8 mouse cellular contexts compared by ENCODE assay signal in the genomic region with DNA sequence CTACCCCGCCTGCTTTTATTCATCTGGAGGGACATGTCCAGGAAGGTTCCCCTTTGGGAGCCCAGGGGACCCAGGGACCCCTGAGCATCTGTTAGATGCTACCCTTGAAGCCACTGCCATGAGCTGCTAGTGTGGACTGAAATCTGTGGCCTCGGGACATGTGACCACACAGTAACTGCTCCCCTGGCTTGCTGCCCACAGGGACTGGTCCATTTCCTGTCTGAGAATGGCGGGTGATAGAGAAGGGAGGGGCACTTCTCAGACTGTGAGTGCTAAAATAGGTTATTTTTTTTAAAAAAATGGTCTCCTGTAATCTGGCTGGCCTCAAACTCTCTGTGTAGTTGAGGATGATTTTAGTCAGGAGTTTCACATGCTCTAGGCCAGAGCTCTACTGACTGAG. TPM values are rescaled to one million over a fixed set of nuclear protein-coding genes. Genes with fewer than 3 reads are reported as not detected.
A peak's percentile ranks its signal among the peaks of the same experiment; 100 is the strongest.
DNase-seq lines count a peak whose midpoint lies in the region; ATAC-seq and TF ChIP-seq lines count a peak whose summit lies in the region.

No protein-coding gene starts in this region.

- H3K9me3 ChIP-seq in hindbrain, embryonic 13.5 days, result no peaks in the 10 kb centered on the region
- H3K9me3 ChIP-seq in limb, embryonic 12.5 days, result no peaks in the 10 kb centered on the region
- H3K9me3 ChIP-seq in midbrain, embryonic 15.5 days, result no peaks in the 10 kb centered on the region

- peak overlapping the region; percentile 61 for H3K4me3 ChIP-seq in gastrocnemius, adult 2 months
- H3K4me3 ChIP-seq in hindbrain, embryonic 13.5 days, result no peak overlapping the region
- H3K4me3 ChIP-seq in limb, embryonic 12.5 days (replicated peaks), result no peak overlapping the region
- no peak overlapping the region for H3K4me3 ChIP-seq in midbrain, embryonic 15.5 days

- no peaks in the 10 kb centered on the region for H3K27me3 ChIP-seq in hindbrain, embryonic 13.5 days
- H3K27me3 ChIP-seq in limb, embryonic 12.5 days, result no peaks in the 10 kb centered on the region
- no peaks in the 10 kb centered on the region for H3K27me3 ChIP-seq in midbrain, embryonic 15.5 days (replicated peaks)

- TF ChIP-seq CTCF in gastrocnemius, adult 2 months (IDR thresholded peaks at IDR 0.05), result no peak

- intact Hi-C loops in gastrocnemius, adult 2 months (cut with DNase I), result no loop called here

- H3K36me3 ChIP-seq in hindbrain, embryonic 13.5 days, result no peaks in the 10 kb centered on the region
- no peaks in the 10 kb centered on the region; the same call in 1 of the 2 replicates for H3K36me3 ChIP-seq in limb, embryonic 12.5 days
- H3K36me3 ChIP-seq in midbrain, embryonic 15.5 days (replicated peaks), result no peaks in the 10 kb centered on the region

- H3K9ac ChIP-seq in hindbrain, embryonic 13.5 days, result peak overlapping the region; percentile 49
- H3K9ac ChIP-seq in limb, embryonic 12.5 days (replicated peaks), result 0 out of 2 replicates have a peak overlapping the region, but pooled peaks have one; percentile 24
- no peak overlapping the region for H3K9ac ChIP-seq in midbrain, embryonic 15.5 days

- H3K27ac ChIP-seq in gastrocnemius, adult 2 months, result peak overlapping the region; percentile 89
- peak overlapping the region; percentile 64 for H3K27ac ChIP-seq in hindbrain, embryonic 13.5 days
- H3K27ac ChIP-seq in limb, embryonic 12.5 days, result peak overlapping the region; percentile 78
- peak overlapping the region; percentile 42; the same call in 1 of the 2 replicates for H3K27ac ChIP-seq in midbrain, embryonic 15.5 days

- no peak for ATAC-seq in hindbrain, embryonic 13.5 days (ENCODE audit: low FRiP score)
- no peak for ATAC-seq in limb, embryonic 12.5 days (ENCODE audit: insufficient number of reproducible peaks, insufficient read depth, low FRiP score, low TSS enrichment, low read depth)
- no peak for ATAC-seq in midbrain, embryonic 15.5 days (replicated peaks)

- WGBS in hindbrain, embryonic 13.5 days, result 46% methylated on average over 3 of the region's 3 CpGs
- WGBS in limb, embryonic 12.5 days, result 32% methylated on average over 3 of the region's 3 CpGs
- WGBS in midbrain, embryonic 15.5 days, result 54% methylated on average over 3 of the region's 3 CpGs

- H3K4me1 ChIP-seq in hindbrain, embryonic 13.5 days (replicated peaks), result peaks cover 84% of the 10 kb centered on the region
- peaks cover 90% of the 10 kb centered on the region for H3K4me1 ChIP-seq in limb, embryonic 12.5 days (replicated peaks)
- peaks cover 56% of the 10 kb centered on the region for H3K4me1 ChIP-seq in midbrain, embryonic 15.5 days

- H3K4me2 ChIP-seq in hindbrain, embryonic 13.5 days, result peak overlapping the region; percentile 19; the same call in 1 of the 2 replicates
- no peak overlapping the region for H3K4me2 ChIP-seq in limb, embryonic 12.5 days
- no peak overlapping the region for H3K4me2 ChIP-seq in midbrain, embryonic 15.5 days

- peak; percentile 39 to 43 for DNase-seq in cerebellum, adult 18-20 months
- DNase-seq in cerebellum, adult 11 months, result no peak
- DNase-seq in adrenal gland, adult 18-20 months (ENCODE audit: low spot score in 2 of 2), result peak; percentile 38 to 73
- DNase-seq in gastrocnemius, adult 2 months, result peak; percentile 88
- no peak for DNase-seq in thymus, postnatal 0 days (ENCODE audit: low spot score)

RNA-seq across cellular contexts. Expression of gene Fam129b, which starts 5.8 kb away (rescaled TPM):
- 10 to 100 TPM; 19.1 to 32.7 TPM for total RNA-seq in adrenal gland, adult 18-20 months (2021)
- 1 to 10 TPM; 4.8 to 7.2 TPM for total RNA-seq in gastrocnemius, adult 2 months (2021)
- 31.6 and 32.4 TPM in 2 replicates for polyA plus RNA-seq in hindbrain, embryonic 13.5 days (2015; fragmentation: Nextera tagmentation; extraction: Ambion mirVana)
- polyA plus RNA-seq in limb, embryonic 12.5 days (2016; fragmentation: Nextera tagmentation; extraction: Ambion mirVana), result 48.0 and 48.1 TPM in 2 replicates
- polyA plus RNA-seq in midbrain, embryonic 15.5 days (2015; fragmentation: Nextera tagmentation; extraction: Ambion mirVana), result 29.7 and 31.3 TPM in 2 replicates
- 10.9 and 12.4 TPM in 2 replicates for polyA plus RNA-seq in thymus, postnatal 0 days (2015; fragmentation: Nextera tagmentation; extraction: Ambion mirVana)

RNA-seq across cellular contexts. Expression of gene Stxbp1, which starts 34.7 kb away (rescaled TPM):
- total RNA-seq in adrenal gland, adult 18-20 months (2021), result 10 to 100 TPM; 22.1 to 36.6 TPM
- total RNA-seq in gastrocnemius, adult 2 months (2021), result 1 to 10 TPM; 2.0 to 3.9 TPM
- polyA plus RNA-seq in hindbrain, embryonic 13.5 days (2015; fragmentation: Nextera tagmentation; extraction: Ambion mirVana), result 180 and 193 TPM in 2 replicates
- 18.8 and 20.0 TPM in 2 replicates for polyA plus RNA-seq in limb, embryonic 12.5 days (2016; fragmentation: Nextera tagmentation; extraction: Ambion mirVana)
- 324 and 330 TPM in 2 replicates for polyA plus RNA-seq in midbrain, embryonic 15.5 days (2015; fragmentation: Nextera tagmentation; extraction: Ambion mirVana)
- polyA plus RNA-seq in thymus, postnatal 0 days (2015; fragmentation: Nextera tagmentation; extraction: Ambion mirVana), result 6.0 and 7.0 TPM in 2 replicates

Comparison
In these comparisons a context has a peak if more than half of its experiments do, and no peak if none do; other contexts are left out.
1. DNase-seq: peak in cerebellum, adult 18-20 months (2 of 2), adrenal gland, adult 18-20 months (2 of 2) and gastrocnemius, adult 2 months (single experiment); none in cerebellum, adult 11 months (single experiment) and thymus, postnatal 0 days (single experiment).
2. Peak in every context shown above with its lines, with median percentiles within 50 percentile points of each other: H3K27ac ChIP-seq.